Mouse (Mus musculus): ENCODE measurements at regions not wholly inside any gene's neighbourhood (a gene's known extent, or its start where the extent isn't known, plus 50 kb on each side); places are given as distances from the start of the nearest gene placed in this dataset.

DNA sequence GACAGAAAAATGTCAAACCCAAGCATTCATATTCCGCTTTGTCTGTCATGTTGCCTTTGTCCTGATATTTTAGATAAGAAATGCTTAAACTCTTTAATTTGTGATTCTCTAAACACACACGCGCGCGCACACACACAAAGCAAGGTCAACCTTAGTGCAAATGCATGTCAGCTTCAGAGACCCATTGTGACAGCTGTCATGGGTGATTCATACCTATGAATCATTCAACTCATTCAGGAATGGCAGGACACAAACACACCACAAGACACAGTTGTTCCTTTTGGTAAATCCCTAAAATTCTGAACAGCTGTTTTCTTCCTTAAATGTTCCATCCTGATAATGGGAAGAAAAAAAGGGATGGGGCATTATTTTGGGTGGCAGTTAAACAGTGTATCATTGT, 144.1 kb upstream of the Dusp10 start:
- Histone ChIP-seq H3K9ac (no peak overlapping the region), H3K4me1 (replicated peaks) (no peaks in the 10 kb centered on the region), H3K4me3 (no peak overlapping the region), H3K4me2 (no peak overlapping the region), H3K9me3 (replicated peaks) (no peaks in the 10 kb centered on the region), H3K27me3 (no peaks in the 10 kb centered on the region), H3K27ac (no peak overlapping the region), H3K36me3 (no peaks in the 10 kb centered on the region)
- 94% methylated on average over 5 of the region's 5 CpGs for WGBS
- no peak for ATAC-seq (replicated peaks; ENCODE audit: insufficient number of reproducible peaks, insufficient read depth, low FRiP score, low read depth)

- WGBS = 88% methylated on average over 3 of the region's 3 CpGs
- Histone ChIP-seq H3K4me3 (no peak overlapping the region), H3K36me3 (no peaks in the 10 kb centered on the region), H3K9me3 (replicated peaks) (no peaks in the 10 kb centered on the region), H3K4me1 (replicated peaks) (no peaks in the 10 kb centered on the region), H3K4me2 (no peak overlapping the region), H3K27me3 (no peaks in the 10 kb centered on the region), H3K9ac (no peak overlapping the region), H3K27ac (no peak overlapping the region)
- no peak for ATAC-seq (replicated peaks; ENCODE audit: insufficient number of reproducible peaks, insufficient read depth, low FRiP score, low read depth)
Measured at GRCm38 (mm10) chr1:183895936-183896335, 117.2 kb upstream of the Dusp10 start.

DNA sequence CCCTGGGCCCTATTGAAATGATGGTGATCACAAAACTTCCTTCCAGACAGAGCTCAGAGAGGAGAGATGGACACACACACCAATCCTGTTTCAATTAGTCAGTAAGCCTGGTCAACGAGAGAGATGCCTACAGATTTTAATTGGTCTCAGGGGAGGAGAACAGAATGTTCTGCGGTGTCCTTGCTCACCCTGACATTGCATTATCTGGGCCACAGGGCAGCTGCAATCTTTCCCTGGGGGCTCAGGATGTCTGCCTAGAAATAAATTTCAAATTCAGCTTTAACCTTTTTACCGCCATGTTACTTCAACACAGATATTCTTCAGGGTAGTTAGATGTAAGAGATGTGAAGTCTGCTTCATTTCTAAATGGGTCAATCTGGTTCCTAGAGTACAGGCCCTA, 115.0 kb upstream of the Dusp10 start:
- Histone ChIP-seq H3K4me1 (replicated peaks) (no peaks in the 10 kb centered on the region), H3K4me3 (no peak overlapping the region), H3K27ac (no peak overlapping the region), H3K9ac (no peak overlapping the region), H3K9me3 (replicated peaks) (no peaks in the 10 kb centered on the region), H3K27me3 (no peaks in the 10 kb centered on the region), H3K36me3 (no peaks in the 10 kb centered on the region), H3K4me2 (no peak overlapping the region)
- WGBS = 79% methylated on average over 3 of the region's 3 CpGs
- ATAC-seq (replicated peaks; ENCODE audit: insufficient number of reproducible peaks, insufficient read depth, low FRiP score, low read depth) = no peak

GRCm38 (mm10) chr1:183904564-183904963, 108.5 kb upstream of the Dusp10 start:
- Histone ChIP-seq H3K27ac (no peak overlapping the region), H3K36me3 (no peaks in the 10 kb centered on the region), H3K9me3 (replicated peaks) (no peaks in the 10 kb centered on the region), H3K27me3 (no peaks in the 10 kb centered on the region), H3K4me3 (no peak overlapping the region), H3K4me1 (replicated peaks) (no peaks in the 10 kb centered on the region), H3K9ac (no peak overlapping the region), H3K4me2 (no peak overlapping the region)
- whole genome bisulfite sequencing = 81% methylated on average over 7 of the region's 7 CpGs
- no peak for ATAC-seq (replicated peaks; ENCODE audit: insufficient number of reproducible peaks, insufficient read depth, low FRiP score, low read depth)

DNA sequence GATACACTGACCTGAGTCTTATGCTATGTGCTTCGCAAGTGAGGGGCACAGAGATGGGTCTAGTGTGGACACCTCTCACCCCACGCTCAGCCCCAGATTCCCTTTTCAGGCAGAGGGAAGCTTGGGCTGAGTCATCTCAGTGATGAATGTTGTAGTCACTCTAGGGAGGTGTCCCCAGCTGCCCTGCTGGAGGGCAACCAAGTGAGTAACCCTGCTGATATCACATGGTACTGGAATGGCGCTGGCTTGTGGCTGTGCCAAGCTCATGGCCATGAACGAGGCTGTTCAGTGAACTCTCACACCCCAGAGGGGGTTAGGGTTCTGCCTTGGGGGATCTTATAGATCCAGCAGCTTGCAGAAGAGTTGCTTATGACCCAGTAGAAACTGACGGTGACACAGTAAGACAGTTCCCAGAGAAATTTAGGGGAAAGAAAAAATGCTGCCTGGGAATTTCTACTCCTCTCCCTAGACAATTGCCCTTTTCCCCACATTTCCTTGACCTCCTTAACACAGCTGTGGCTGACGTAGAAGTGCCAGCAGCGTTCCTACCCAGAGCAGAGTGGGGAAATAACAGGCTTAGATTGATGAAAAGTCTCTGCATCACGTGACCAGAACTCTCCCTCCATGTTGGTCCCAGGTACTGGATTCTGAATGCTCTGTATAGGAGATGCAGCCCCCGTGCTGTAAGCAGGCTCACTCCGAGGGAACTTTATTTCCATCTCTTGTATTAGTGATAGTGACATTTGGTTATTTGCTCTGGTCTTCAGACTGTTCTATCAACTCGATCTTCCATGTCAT, 107.6 kb upstream of the Dusp10 start:
- Histone ChIP-seq H3K9me3 (replicated peaks) (no peaks in the 10 kb centered on the region), H3K4me3 (no peak overlapping the region), H3K36me3 (no peaks in the 10 kb centered on the region), H3K4me2 (no peak overlapping the region), H3K4me1 (replicated peaks) (no peaks in the 10 kb centered on the region), H3K9ac (no peak overlapping the region), H3K27me3 (no peaks in the 10 kb centered on the region), H3K27ac (no peak overlapping the region)
- no peak for ATAC-seq (replicated peaks; ENCODE audit: insufficient number of reproducible peaks, insufficient read depth, low FRiP score, low read depth)
- 73% methylated on average over 11 of the region's 11 CpGs for WGBS

GRCm38 (mm10) chr1:183917656-183918055, 95.4 kb upstream of the Dusp10 start:
- H3K4me3 ChIP-seq = no peak overlapping the region
- H3K27me3 ChIP-seq = no peaks in the 10 kb centered on the region
- H3K4me1 ChIP-seq (replicated peaks) = no peaks in the 10 kb centered on the region
- no peaks in the 10 kb centered on the region for H3K36me3 ChIP-seq
- no peak for ATAC-seq (replicated peaks; ENCODE audit: insufficient number of reproducible peaks, insufficient read depth, low FRiP score, low read depth)
- no peak overlapping the region for H3K9ac ChIP-seq
- H3K4me2 ChIP-seq = no peak overlapping the region
- H3K27ac ChIP-seq = no peak overlapping the region
- WGBS = 83% methylated on average over 3 of the region's 3 CpGs
- no peaks in the 10 kb centered on the region; the same call in 1 of the 2 replicates for H3K9me3 ChIP-seq (replicated peaks)

GRCm38 (mm10) chr1:183921262-183921661, 91.8 kb upstream of the Dusp10 start:
- Histone ChIP-seq H3K36me3 (no peaks in the 10 kb centered on the region), H3K9ac (no peak overlapping the region), H3K27me3 (no peaks in the 10 kb centered on the region), H3K4me3 (no peak overlapping the region), H3K4me2 (no peak overlapping the region), H3K4me1 (replicated peaks) (no peaks in the 10 kb centered on the region), H3K27ac (no peak overlapping the region), H3K9me3 (replicated peaks) (no peaks in the 10 kb centered on the region)
- WGBS = 57% methylated on average over 2 of the region's 2 CpGs
- ATAC-seq (replicated peaks; ENCODE audit: insufficient number of reproducible peaks, insufficient read depth, low FRiP score, low read depth) = no peak

GRCm38 (mm10) chr1:183928539-183928938, 84.6 kb upstream of the Dusp10 start:
- no peaks in the 10 kb centered on the region for H3K27me3 ChIP-seq
- no peaks in the 10 kb centered on the region for H3K9me3 ChIP-seq (replicated peaks)
- H3K4me2 ChIP-seq = no peak overlapping the region
- no peak overlapping the region for H3K27ac ChIP-seq
- H3K4me3 ChIP-seq = no peak overlapping the region
- H3K36me3 ChIP-seq = no peaks in the 10 kb centered on the region
- H3K4me1 ChIP-seq (replicated peaks) = no peaks in the 10 kb centered on the region
- ATAC-seq (replicated peaks; ENCODE audit: insufficient number of reproducible peaks, insufficient read depth, low FRiP score, low read depth) = no peak
- no peak overlapping the region for H3K9ac ChIP-seq
- 61% methylated on average over 4 of the region's 4 CpGs for whole genome bisulfite sequencing

DNA sequence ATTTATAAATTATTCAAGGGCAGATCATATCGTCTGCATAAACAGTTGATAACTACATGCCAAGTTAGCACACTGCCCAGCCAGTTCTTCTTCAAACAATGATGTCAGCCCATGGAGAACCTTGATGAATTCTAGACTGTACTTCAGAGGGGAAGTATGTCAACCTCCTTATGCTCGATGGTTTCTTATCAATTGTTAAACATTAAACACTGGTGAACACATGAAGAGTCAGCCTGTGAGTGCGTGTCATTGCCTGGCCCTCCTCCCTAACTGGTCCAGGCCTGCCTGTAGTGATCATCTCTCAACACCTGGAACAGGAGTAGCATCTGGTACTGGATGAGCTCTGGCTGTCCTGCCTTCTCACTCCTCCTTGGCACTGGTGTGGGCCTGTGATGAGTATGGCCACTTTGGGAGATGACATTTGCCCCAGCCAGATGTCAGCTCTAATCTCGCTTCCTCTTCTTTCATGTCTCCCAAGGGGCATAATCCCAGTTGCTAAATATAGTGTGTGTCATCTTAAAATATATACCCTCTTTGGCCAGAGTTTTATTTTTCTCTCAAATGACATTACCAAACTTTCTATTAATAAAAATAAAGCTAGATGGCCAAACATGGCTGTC, 82.6 kb upstream of the Dusp10 start:
- Histone ChIP-seq H3K4me2 (no peak overlapping the region), H3K36me3 (no peaks in the 10 kb centered on the region), H3K9ac (no peak overlapping the region), H3K4me3 (no peak overlapping the region), H3K27ac (no peak overlapping the region), H3K27me3 (no peaks in the 10 kb centered on the region), H3K4me1 (replicated peaks) (no peaks in the 10 kb centered on the region), H3K9me3 (replicated peaks) (no peaks in the 10 kb centered on the region)
- 63% methylated on average over 4 of the region's 4 CpGs for WGBS
- no peak for ATAC-seq (replicated peaks; ENCODE audit: insufficient number of reproducible peaks, insufficient read depth, low FRiP score, low read depth)

DNA sequence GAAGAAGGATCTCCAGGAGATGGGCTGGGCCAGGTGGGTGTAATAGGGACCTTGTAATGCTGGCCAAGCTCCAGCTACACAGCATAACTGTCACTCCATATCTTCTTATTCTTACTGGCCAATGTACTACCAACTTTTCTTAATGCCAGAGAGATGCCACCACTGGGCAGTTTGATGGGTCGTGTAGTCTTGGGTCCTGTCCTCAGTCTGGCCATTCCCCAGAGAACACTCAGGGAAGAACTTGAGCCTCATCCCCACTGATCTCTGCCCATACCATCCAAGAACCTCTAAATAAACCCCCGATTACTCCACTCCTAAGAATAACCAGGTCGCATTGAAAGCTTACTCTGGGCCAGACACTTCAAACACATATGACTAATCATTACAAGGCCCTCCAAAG, 82.0 kb upstream of the Dusp10 start:
- no peak for ATAC-seq (replicated peaks; ENCODE audit: insufficient number of reproducible peaks, insufficient read depth, low FRiP score, low read depth)
- H3K4me1 ChIP-seq (replicated peaks) = no peaks in the 10 kb centered on the region
- peaks cover 2% of the 10 kb centered on the region; the same call in 1 of the 2 replicates for H3K27me3 ChIP-seq
- H3K36me3 ChIP-seq = no peaks in the 10 kb centered on the region
- no peak overlapping the region for H3K4me2 ChIP-seq
- no peaks in the 10 kb centered on the region for H3K9me3 ChIP-seq (replicated peaks)
- no peak overlapping the region for H3K4me3 ChIP-seq
- WGBS = 61% methylated on average over 3 of the region's 3 CpGs
- H3K9ac ChIP-seq = no peak overlapping the region
- no peak overlapping the region for H3K27ac ChIP-seq

GRCm38 (mm10) chr1:183933845-183934244, 79.3 kb upstream of the Dusp10 start:
- no peak for ATAC-seq (replicated peaks; ENCODE audit: insufficient number of reproducible peaks, insufficient read depth, low FRiP score, low read depth)
- no peak overlapping the region for H3K27ac ChIP-seq
- no peaks in the 10 kb centered on the region for H3K4me1 ChIP-seq (replicated peaks)
- no peak overlapping the region for H3K9ac ChIP-seq
- no peak overlapping the region for H3K4me2 ChIP-seq
- no peak overlapping the region for H3K4me3 ChIP-seq
- no peaks in the 10 kb centered on the region for H3K9me3 ChIP-seq (replicated peaks)
- WGBS = 71% methylated on average over 2 of the region's 2 CpGs
- peaks cover 4% of the 10 kb centered on the region; the same call in 1 of the 2 replicates for H3K27me3 ChIP-seq
- no peaks in the 10 kb centered on the region for H3K36me3 ChIP-seq

DNA sequence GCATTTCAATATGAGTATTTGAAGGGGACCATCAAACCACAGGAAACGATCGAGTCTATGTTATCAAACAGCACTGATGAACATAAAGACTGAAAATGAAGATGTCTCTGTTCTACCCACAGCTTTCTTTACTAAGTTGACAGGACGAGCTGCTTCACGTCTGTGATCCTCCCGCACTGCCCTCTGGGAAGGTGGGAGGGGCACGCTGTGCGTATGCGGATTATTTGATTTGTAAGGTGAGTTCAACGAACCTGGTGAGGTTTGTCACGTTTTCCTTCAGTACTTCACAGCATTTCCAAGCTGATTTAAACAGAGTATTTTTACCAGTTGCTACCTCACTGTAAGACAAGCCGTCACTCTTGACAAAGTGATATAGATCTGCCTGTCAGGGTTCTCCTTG, 75.9 kb upstream of the Dusp10 start:
- Histone ChIP-seq H3K4me3 (no peak overlapping the region), H3K4me2 (no peak overlapping the region), H3K27me3 (peaks cover 4% of the 10 kb centered on the region; the same call in 1 of the 2 replicates), H3K4me1 (replicated peaks) (no peaks in the 10 kb centered on the region), H3K36me3 (no peaks in the 10 kb centered on the region), H3K27ac (no peak overlapping the region), H3K9me3 (replicated peaks) (no peaks in the 10 kb centered on the region), H3K9ac (no peak overlapping the region)
- no peak for ATAC-seq (replicated peaks; ENCODE audit: insufficient number of reproducible peaks, insufficient read depth, low FRiP score, low read depth)
- WGBS = 89% methylated on average over 11 of the region's 11 CpGs
